Mouse (Mus musculus): ENCODE measurements around the gene Atg13. TPM values are rescaled to one million over a fixed set of nuclear protein-coding genes. Genes with fewer than 3 reads are reported as not detected.
A peak's percentile ranks its signal among the peaks of the same experiment; 100 is the strongest.

Gene Atg13
- polyA plus RNA-seq, 1 experiment from 2014 or later: 29.8 TPM

- H3K9ac ChIP-seq: no peak overlapping the region
- H3K36me3 ChIP-seq: peaks cover 76% of the 10 kb centered on the region
- no peaks in the 10 kb centered on the region for H3K4me1 ChIP-seq
- no peak overlapping the region for H3K27ac ChIP-seq
- 72% methylated on average over 8 of the region's 8 CpGs for WGBS
- H3K27me3 ChIP-seq: no peaks in the 10 kb centered on the region
- no peak for ATAC-seq (ENCODE audit: insufficient number of reproducible peaks, insufficient read depth, low FRiP score, low TSS enrichment)
- H3K9me3 ChIP-seq: no peaks in the 10 kb centered on the region
- no peak overlapping the region for H3K4me2 ChIP-seq (replicated peaks)
- H3K4me3 ChIP-seq: no peak overlapping the region
Observed at GRCm38 (mm10) chr2:91656774-91657173, 53.6 kb downstream of the Atg13 start.

GRCm38 (mm10) chr2:91655827-91656226 is 54.5 kb downstream of the Atg13 start:
- 66% methylated on average over 6 of the region's 6 CpGs for WGBS
- no peak for ATAC-seq (ENCODE audit: insufficient number of reproducible peaks, insufficient read depth, low FRiP score, low TSS enrichment)
- no peaks in the 10 kb centered on the region for H3K9me3 ChIP-seq
- H3K27ac ChIP-seq: no peak overlapping the region
- no peak overlapping the region for H3K9ac ChIP-seq
- no peak overlapping the region for H3K4me2 ChIP-seq (replicated peaks)
- peaks cover 3% of the 10 kb centered on the region for H3K4me1 ChIP-seq
- H3K4me3 ChIP-seq: no peak overlapping the region
- H3K27me3 ChIP-seq: no peaks in the 10 kb centered on the region
- peaks cover 66% of the 10 kb centered on the region for H3K36me3 ChIP-seq

GRCm38 (mm10) chr2:91655388-91655787 is 55.0 kb downstream of the Atg13 start:
- WGBS: 91% methylated on average over 5 of the region's 5 CpGs
- no peak for ATAC-seq (ENCODE audit: insufficient number of reproducible peaks, insufficient read depth, low FRiP score, low TSS enrichment)

GRCm38 (mm10) chr2:91652863-91653262 is 57.5 kb downstream of the Atg13 start:
- Histone ChIP-seq H3K4me2 (replicated peaks) (no peak overlapping the region), H3K4me1 (peaks cover 15% of the 10 kb centered on the region), H3K4me3 (no peak overlapping the region), H3K27me3 (no peaks in the 10 kb centered on the region), H3K9ac (no peak overlapping the region), H3K9me3 (no peaks in the 10 kb centered on the region), H3K36me3 (peaks cover 46% of the 10 kb centered on the region), H3K27ac (no peak overlapping the region)
- ATAC-seq (ENCODE audit: insufficient number of reproducible peaks, insufficient read depth, low FRiP score, low TSS enrichment): no peak
- WGBS: 63% methylated on average over 6 of the region's 6 CpGs

More at GRCm38 (mm10) chr2:91655388-91655787, 55.0 kb downstream of the Atg13 start:
- Histone ChIP-seq H3K9ac (no peak overlapping the region), H3K27ac (no peak overlapping the region), H3K9me3 (no peaks in the 10 kb centered on the region), H3K36me3 (peaks cover 66% of the 10 kb centered on the region), H3K27me3 (no peaks in the 10 kb centered on the region), H3K4me3 (no peak overlapping the region), H3K4me1 (peaks cover 7% of the 10 kb centered on the region), H3K4me2 (replicated peaks) (no peak overlapping the region)

GRCm38 (mm10) chr2:91651458-91652258 is 58.7 kb downstream of the Atg13 start:
- Histone ChIP-seq H3K9me3 (no peaks in the 10 kb centered on the region), H3K9ac (no peak overlapping the region), H3K4me1 (peaks cover 15% of the 10 kb centered on the region), H3K36me3 (peaks cover 46% of the 10 kb centered on the region), H3K4me2 (replicated peaks) (no peak overlapping the region), H3K27ac (no peak overlapping the region), H3K27me3 (no peaks in the 10 kb centered on the region), H3K4me3 (no peak overlapping the region)
- WGBS: 88% methylated on average over 14 of the region's 14 CpGs
- ATAC-seq (ENCODE audit: insufficient number of reproducible peaks, insufficient read depth, low FRiP score, low TSS enrichment): no peak

- H3K9me3 ChIP-seq: no peaks in the 10 kb centered on the region
- no peaks in the 10 kb centered on the region for H3K27me3 ChIP-seq
- H3K36me3 ChIP-seq: peaks cover 46% of the 10 kb centered on the region
- H3K27ac ChIP-seq: peak overlapping the region; percentile 88
- no peak for ATAC-seq (ENCODE audit: insufficient number of reproducible peaks, insufficient read depth, low FRiP score, low TSS enrichment)
- 10% methylated on average over 16 of the region's 16 CpGs for WGBS
- H3K4me1 ChIP-seq: peaks cover 15% of the 10 kb centered on the region
- peak overlapping the region; percentile 92 for H3K9ac ChIP-seq
- H3K4me3 ChIP-seq: peak overlapping the region; percentile 90
- H3K4me2 ChIP-seq (replicated peaks): peak overlapping the region; percentile 97
Observed at GRCm38 (mm10) chr2:91650360-91650995, 59.9 kb downstream of the Atg13 start.

- H3K4me2 ChIP-seq (replicated peaks): peak within 1 kb of the TSS; percentile 97
- no peaks in the 10 kb centered on the region for H3K27me3 ChIP-seq
- peak; percentile 89 for ATAC-seq (ENCODE audit: insufficient number of reproducible peaks, insufficient read depth, low FRiP score, low TSS enrichment)
- under 1% methylated on average over 44 of the region's 44 CpGs for WGBS
- H3K9ac ChIP-seq: peak within 1 kb of the TSS; percentile 92
- peaks cover 46% of the 10 kb centered on the region for H3K36me3 ChIP-seq
- H3K27ac ChIP-seq: peak within 1 kb of the TSS; percentile 88
- peak within 1 kb of the TSS; percentile 90 for H3K4me3 ChIP-seq
- peaks cover 15% of the 10 kb centered on the region for H3K4me1 ChIP-seq
- no peaks in the 10 kb centered on the region for H3K9me3 ChIP-seq
Observed at GRCm38 (mm10) chr2:91649553-91650359, 60.6 kb downstream of the Atg13 start, which contains the start of the genes Zfp408 and Arhgap1. Gene Zfp408 (minus strand): TSS chr2:91649791. Gene Arhgap1 (plus strand): TSS chr2:91649860.

GRCm38 (mm10) chr2:91649152-91649551 is 61.2 kb downstream of the Atg13 start:
- Histone ChIP-seq H3K27me3 (no peaks in the 10 kb centered on the region), H3K9ac (peak overlapping the region; percentile 92), H3K4me3 (peak overlapping the region; percentile 90), H3K9me3 (no peaks in the 10 kb centered on the region), H3K27ac (peak overlapping the region; percentile 88), H3K4me2 (replicated peaks) (peak overlapping the region; percentile 97), H3K36me3 (peaks cover 46% of the 10 kb centered on the region), H3K4me1 (peaks cover 15% of the 10 kb centered on the region)
- 2% methylated on average over 15 of the region's 15 CpGs for WGBS
- ATAC-seq (ENCODE audit: insufficient number of reproducible peaks, insufficient read depth, low FRiP score, low TSS enrichment): no peak

- Histone ChIP-seq H3K4me3 (no peak overlapping the region), H3K9ac (no peak overlapping the region), H3K9me3 (no peaks in the 10 kb centered on the region), H3K27me3 (no peaks in the 10 kb centered on the region), H3K27ac (no peak overlapping the region), H3K36me3 (peaks cover 59% of the 10 kb centered on the region), H3K4me2 (replicated peaks) (no peak overlapping the region), H3K4me1 (peaks cover 15% of the 10 kb centered on the region)
- WGBS: 31% methylated on average over 1 of the region's 1 CpGs
- ATAC-seq (ENCODE audit: insufficient number of reproducible peaks, insufficient read depth, low FRiP score, low TSS enrichment): no peak
Observed at GRCm38 (mm10) chr2:91646733-91647132, 63.6 kb downstream of the Atg13 start.

- Histone ChIP-seq H3K9me3 (no peaks in the 10 kb centered on the region), H3K4me1 (peaks cover 11% of the 10 kb centered on the region), H3K9ac (no peak overlapping the region), H3K36me3 (peaks cover 60% of the 10 kb centered on the region), H3K27ac (no peak overlapping the region), H3K4me3 (no peak overlapping the region), H3K27me3 (no peaks in the 10 kb centered on the region), H3K4me2 (replicated peaks) (no peak overlapping the region)
- ATAC-seq (ENCODE audit: insufficient number of reproducible peaks, insufficient read depth, low FRiP score, low TSS enrichment): no peak
- WGBS: 95% methylated on average over 11 of the region's 11 CpGs
Observed at GRCm38 (mm10) chr2:91645811-91646210, 64.6 kb downstream of the Atg13 start.

- no peak for ATAC-seq (ENCODE audit: insufficient number of reproducible peaks, insufficient read depth, low FRiP score, low TSS enrichment)
- 96% methylated on average over 15 of the region's 15 CpGs for WGBS
- peaks cover 60% of the 10 kb centered on the region for H3K36me3 ChIP-seq
- H3K4me1 ChIP-seq: peaks cover 8% of the 10 kb centered on the region
- H3K4me3 ChIP-seq: no peak overlapping the region
- H3K9ac ChIP-seq: no peak overlapping the region
- H3K4me2 ChIP-seq (replicated peaks): no peak overlapping the region
- H3K9me3 ChIP-seq: no peaks in the 10 kb centered on the region
- no peaks in the 10 kb centered on the region for H3K27me3 ChIP-seq
- H3K27ac ChIP-seq: no peak overlapping the region
Observed at GRCm38 (mm10) chr2:91645354-91645753, 65.0 kb downstream of the Atg13 start.
